Mouse (Mus musculus) heart, postnatal 0 days (tissue): ENCODE data around the gene Aurkc. TPM values are rescaled to one million over a fixed set of nuclear protein-coding genes. Genes with fewer than 3 reads are reported as not detected.
"Not testable (repeated sequence)": the region's sequence is repeated elsewhere in the genome, so short reads cannot be mapped to it uniquely, and the experiment has no call there.

Experiments used
- ATAC-seq: fragments of 200-750 bp; cut with Nextera tagmentation; 2 replicates; pipeline ENCODE4 v1.8.0; 2017; ENCODE audit warnings: low read depth, moderate number of reproducible peaks, moderate library complexity; ENCODE audit not compliant: insufficient read depth
- DNase-seq: peaks from one replicate; pipeline ENCODE4 v3.0.0-alpha.2; 2016; ENCODE audit warnings: low spot score
- H3K27ac ChIP-seq: fragments of 300-500 bp; sonication (generic); 2 replicates; pipeline ENCODE4 v1.5.1; 2014; ENCODE audit warnings: low read depth, mild to moderate bottlenecking
- H3K27me3 ChIP-seq: fragments of 300-500 bp; sonication (generic); 2 replicates; pipeline ENCODE4 v1.6.1; 2014; ENCODE audit warnings: low read length, mixed read lengths; ENCODE audit not compliant: control insufficient read depth, insufficient read depth
- H3K36me3 ChIP-seq: fragments of 300-500 bp; sonication (generic); replicated peaks from 2 replicates; pipeline ENCODE4 v1.6.1; 2014; ENCODE audit warnings: low read length, mixed read lengths; ENCODE audit not compliant: control insufficient read depth, insufficient read depth
- H3K4me1 ChIP-seq: fragments of 300-500 bp; sonication (generic); 2 replicates; pipeline ENCODE4 v1.6.1; 2014; ENCODE audit warnings: antibody characterized with exemption; ENCODE audit not compliant: control insufficient read depth, insufficient read depth
- H3K4me2 ChIP-seq: fragments of 300-500 bp; sonication (generic); 2 replicates; pipeline ENCODE4 v1.6.1; 2014; ENCODE audit warnings: low read depth, mild to moderate bottlenecking, low read length, moderate library complexity
- H3K4me3 ChIP-seq: fragments of 300-500 bp; sonication (generic); 2 replicates; pipeline ENCODE4 v1.5.1; 2014; ENCODE audit warnings: low read depth, low read length
- H3K9ac ChIP-seq: fragments of 300-500 bp; sonication (generic); replicated peaks from 2 replicates; pipeline ENCODE4 v1.6.1; 2014; ENCODE audit warnings: low read depth, low read length, mixed read lengths
- H3K9me3 ChIP-seq: fragments of 300-500 bp; sonication (generic); replicated peaks from 2 replicates; pipeline ENCODE4 v1.6.1; 2016; ENCODE audit warnings: low read length; ENCODE audit not compliant: control insufficient read depth
- CTCF ChIP-seq: IDR thresholded peaks from 2 replicates; pipeline ENCODE4 v1.5.1; 2016; ENCODE audit warnings: antibody characterized with exemption, control low read depth, low read depth
- EP300 ChIP-seq: IDR thresholded peaks from 2 replicates; pipeline ENCODE4 v1.6.1; 2016; ENCODE audit warnings: antibody characterized with exemption, low read depth
- WGBS: fragments of 180-500 bp; shearing (Covaris S2); extraction: QIAGEN DNeasy Blood & Tissue Kit; methylation state at CpG from one replicate; pipeline ENCODE4 v1.1.7; 2014; 5-methylcytosine and 5-hydroxymethylcytosine counted together
- polyA plus RNA-seq: library from polyadenylated mRNA; unstranded; fragments of >200 nt; fragmentation: Nextera tagmentation; extraction: Ambion mirVana; gene quantifications from 2 replicates; pipeline ENCODE4 v1.2.1, GENCODE M21; 2015
- total RNA-seq: library from RNA; depleted of rRNA; stranded (reverse); fragments of >200 nt; gene quantifications from 2 replicates; pipeline ENCODE4 v1.2.3, GENCODE M21; 2014; ENCODE audit warnings: low replicate concordance; rRNA removed

Aurkc gene
- not detected in 2 replicates for total RNA-seq
- not detected in 2 replicates for polyA plus RNA-seq

GRCm38 (mm10) chr7:6995251-6995650, at the start of gene Aurkc:
Gene Aurkc (plus strand): TSS chr7:6995300.
- not testable (repeated sequence) for H3K27ac ChIP-seq
- WGBS, result 73% methylated on average over 11 of the region's 11 CpGs

DNA sequence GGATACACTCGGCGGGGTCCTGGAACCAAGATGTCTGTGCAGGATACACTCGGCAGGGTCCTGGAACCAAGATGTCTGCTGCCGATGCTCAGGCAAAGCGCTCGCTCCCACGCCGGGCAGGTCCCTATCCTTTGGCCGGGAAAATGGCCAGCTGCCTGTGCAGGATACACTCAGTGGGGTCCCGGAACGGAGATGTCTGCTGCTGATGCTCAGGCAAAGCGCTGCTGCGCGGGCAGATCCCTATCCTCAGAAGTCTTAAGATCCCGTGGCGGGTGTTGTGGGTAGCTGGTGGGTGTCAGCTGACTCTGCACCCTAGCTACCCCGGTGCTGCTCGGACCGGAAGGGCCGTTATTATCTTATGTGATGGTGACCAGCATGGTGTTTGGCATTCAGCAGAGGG, 47.0 kb upstream of the Aurkc start:
- not testable (repeated sequence) for H3K27me3 ChIP-seq, H3K27ac ChIP-seq, H3K36me3 ChIP-seq, DNase-seq, H3K9ac ChIP-seq, H3K9me3 ChIP-seq, H3K4me2 ChIP-seq, H3K4me1 ChIP-seq, H3K4me3 ChIP-seq, ATAC-seq
- 87% methylated on average over 18 of the region's 20 CpGs for WGBS

More at GRCm38 (mm10) chr7:6995251-6995650, at the start of gene Aurkc:
- not testable (repeated sequence) for H3K4me3 ChIP-seq, H3K4me2 ChIP-seq, H3K27me3 ChIP-seq, H3K9me3 ChIP-seq, H3K36me3 ChIP-seq, ATAC-seq, H3K9ac ChIP-seq, H3K4me1 ChIP-seq, DNase-seq

GRCm38 (mm10) chr7:6956576-6956975, 38.5 kb upstream of the Aurkc start:
- ATAC-seq, result no peak
- no peak overlapping the region for H3K4me2 ChIP-seq
- no peaks in the 10 kb centered on the region for H3K27me3 ChIP-seq
- no peak overlapping the region for H3K4me3 ChIP-seq
- H3K9me3 ChIP-seq, result no peaks in the 10 kb centered on the region
- H3K36me3 ChIP-seq, result no peaks in the 10 kb centered on the region
- TF ChIP-seq EP300 (no peak), CTCF (no peak)
- H3K4me1 ChIP-seq, result no peaks in the 10 kb centered on the region
- no peak overlapping the region for H3K27ac ChIP-seq
- no peak overlapping the region for H3K9ac ChIP-seq
- no peak for DNase-seq
- WGBS, result 82% methylated on average over 4 of the region's 4 CpGs

- H3K4me3 ChIP-seq, result no peak overlapping the region
- WGBS, result 74% methylated on average over 1 of the region's 1 CpGs
- no peak for TF ChIP-seq EP300
- no peak for TF ChIP-seq CTCF
- H3K36me3 ChIP-seq, result no peaks in the 10 kb centered on the region
- H3K4me2 ChIP-seq, result no peak overlapping the region
- H3K9me3 ChIP-seq, result no peaks in the 10 kb centered on the region
- DNase-seq, result no peak
- no peak overlapping the region for H3K27ac ChIP-seq
- no peaks in the 10 kb centered on the region for H3K4me1 ChIP-seq
- no peaks in the 10 kb centered on the region for H3K27me3 ChIP-seq
- ATAC-seq, result no peak
- no peak overlapping the region for H3K9ac ChIP-seq
Observed at GRCm38 (mm10) chr7:6958574-6958973, 36.5 kb upstream of the Aurkc start.

GRCm38 (mm10) chr7:6973566-6973965, 21.5 kb upstream of the Aurkc start:
- Histone ChIP-seq H3K4me2 (no peak overlapping the region), H3K27ac (no peak overlapping the region), H3K4me3 (no peak overlapping the region), H3K9ac (no peak overlapping the region), H3K9me3 (no peaks in the 10 kb centered on the region), H3K36me3 (no peaks in the 10 kb centered on the region), H3K27me3 (no peaks in the 10 kb centered on the region), H3K4me1 (no peaks in the 10 kb centered on the region)
- ATAC-seq, result no peak
- no peak for DNase-seq
- TF ChIP-seq EP300, result no peak
- TF ChIP-seq CTCF, result no peak
- 86% methylated on average over 1 of the region's 1 CpGs for WGBS

- DNase-seq (no peak), ATAC-seq (no peak)
- Histone ChIP-seq H3K36me3 (no peaks in the 10 kb centered on the region), H3K9me3 (no peaks in the 10 kb centered on the region), H3K4me1 (no peaks in the 10 kb centered on the region), H3K27ac (no peak overlapping the region), H3K27me3 (no peaks in the 10 kb centered on the region), H3K9ac (no peak overlapping the region), H3K4me2 (no peak overlapping the region), H3K4me3 (no peak overlapping the region)
- TF ChIP-seq CTCF (no peak), EP300 (no peak)
- whole genome bisulfite sequencing, result 85% methylated on average over 19 of the region's 19 CpGs
Observed at GRCm38 (mm10) chr7:6976890-6977289, 18.2 kb upstream of the Aurkc start.

DNA sequence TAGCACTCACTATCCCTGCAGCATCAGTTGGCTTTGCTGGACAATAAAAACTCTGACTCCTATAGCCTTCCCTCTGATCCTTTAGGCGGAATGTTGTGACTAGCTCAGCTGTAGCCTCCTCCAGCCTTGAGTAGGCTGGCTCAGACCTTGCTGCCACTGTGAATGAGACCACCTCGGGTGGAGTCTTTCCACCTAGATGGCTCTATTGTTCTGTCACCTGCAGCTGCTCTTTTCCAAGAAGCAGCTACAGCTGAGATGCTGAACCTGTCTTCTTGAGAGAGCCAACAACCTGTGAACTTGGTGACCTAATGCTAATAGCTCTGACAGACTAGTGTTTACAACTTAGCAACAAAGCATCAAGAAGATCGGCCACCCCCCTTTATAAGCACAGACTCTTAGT, 3.8 kb downstream of the Aurkc start:
- H3K9me3 ChIP-seq, DNase-seq, H3K36me3 ChIP-seq: not testable (repeated sequence)

GRCm38 (mm10) chr7:7005441-7005840, 10.3 kb downstream of the Aurkc start:
- H3K36me3 ChIP-seq, H3K4me3 ChIP-seq, H3K4me1 ChIP-seq, H3K9me3 ChIP-seq, H3K27me3 ChIP-seq, H3K9ac ChIP-seq, ATAC-seq, H3K27ac ChIP-seq, H3K4me2 ChIP-seq, DNase-seq: not testable (repeated sequence)
- WGBS, result 60% methylated on average over 5 of the region's 5 CpGs

More for the DNA sequence above, 3.8 kb downstream of the Aurkc start:
- not testable (repeated sequence) for H3K4me1 ChIP-seq, H3K4me3 ChIP-seq, H3K4me2 ChIP-seq, H3K27me3 ChIP-seq, H3K9ac ChIP-seq, ATAC-seq, H3K27ac ChIP-seq
- whole genome bisulfite sequencing, result 39% methylated on average over 3 of the region's 3 CpGs
